Mouse (Mus musculus) brain, embryonic 14.5 days (tissue): ENCODE measurements around the gene Ercc6l.

Experiments
- CTCF ChIP-seq: fragments of 200-500 bp; IDR thresholded peaks from 2 replicates; pipeline ENCODE4 v1.5.1; 2012; ENCODE audit warnings: inconsistent platforms, mild to moderate bottlenecking, moderate library complexity, borderline replicate concordance; ENCODE audit not compliant: insufficient read depth, insufficient read length; ENCODE audit errors: extremely low read depth
- POLR2A ChIP-seq: fragments of 200-500 bp; IDR thresholded peaks from 2 replicates; pipeline ENCODE4 v1.6.1; 2012; ENCODE audit warnings: mild to moderate bottlenecking, inconsistent platforms, borderline replicate concordance; ENCODE audit not compliant: poor library complexity, insufficient read depth, insufficient read length, severe bottlenecking; ENCODE audit errors: extremely low read depth

- TF ChIP-seq CTCF: no peak
- TF ChIP-seq POLR2A: no peak
Measured at GRCm38 (mm10) chrX:102141157-102141556, 15.7 kb downstream of the Ercc6l start.
